Mouse (Mus musculus) urinary bladder, postnatal 36 days (tissue): ENCODE data around the gene Cnn1.
"Not testable (repeated sequence)": the region's sequence is repeated elsewhere in the genome, so short reads cannot be mapped to it uniquely, and the experiment has no call there.

Source experiments
- DNase-seq, 2 experiments: peaks; one replicate each; pipeline ENCODE4 v3.0.0; 2022; ENCODE audit warnings: low spot score in 2 of 2, mixed read lengths in 1 of 2

Cnn1 gene

GRCm38 (mm10) chr9:22125246-22126027 is 26.4 kb downstream of the Cnn1 start:
- no peak for DNase-seq

GRCm38 (mm10) chr9:22131226-22131981 is 32.4 kb downstream of the Cnn1 start:
- DNase-seq, result peak; percentile 16 to 49

GRCm38 (mm10) chr9:22132220-22132619 is 33.2 kb downstream of the Cnn1 start:
- DNase-seq, result no peak

- no peak for DNase-seq
Measured at GRCm38 (mm10) chr9:22134246-22134890, 35.4 kb downstream of the Cnn1 start.

GRCm38 (mm10) chr9:22134988-22135643 is 36.1 kb downstream of the Cnn1 start:
- peak in 1 of 2 experiments; percentile 38 for DNase-seq

GRCm38 (mm10) chr9:22135644-22136390 is 36.8 kb downstream of the Cnn1 start, which contains the start of gene Acp5:
Gene Acp5, minus strand, starts transcription at chr9:22135711.
- DNase-seq, result no peak

GRCm38 (mm10) chr9:22136765-22137547 is 37.9 kb downstream of the Cnn1 start:
- DNase-seq, result no peak

GRCm38 (mm10) chr9:22138480-22138879 is 39.5 kb downstream of the Cnn1 start:
- no peak for DNase-seq

GRCm38 (mm10) chr9:22139746-22140145 is 40.7 kb downstream of the Cnn1 start:
- DNase-seq, result no peak

GRCm38 (mm10) chr9:22143108-22144037 is 44.4 kb downstream of the Cnn1 start:
- peak; percentile 81 to 87 for DNase-seq

- no peak for DNase-seq
Measured at GRCm38 (mm10) chr9:22144304-22144965, 45.4 kb downstream of the Cnn1 start.

GRCm38 (mm10) chr9:22149426-22150248 is 50.6 kb downstream of the Cnn1 start:
- no peak for DNase-seq

GRCm38 (mm10) chr9:22150249-22150693 is 51.3 kb downstream of the Cnn1 start:
- DNase-seq, result not testable (repeated sequence)

GRCm38 (mm10) chr9:22150946-22151345 is 51.9 kb downstream of the Cnn1 start:
- DNase-seq, result no peak

GRCm38 (mm10) chr9:22153810-22154209 is 54.8 kb downstream of the Cnn1 start:
- no peak for DNase-seq

- peak; percentile 53 to 61 for DNase-seq
Measured at GRCm38 (mm10) chr9:22155614-22156013, 56.6 kb downstream of the Cnn1 start.

GRCm38 (mm10) chr9:22156497-22157245 is 57.7 kb downstream of the Cnn1 start, which contains the start of gene Pigyl:
Gene Pigyl, plus strand, starts transcription at chr9:22156846.
- peak; percentile 99 for DNase-seq
